12 mouse cellular contexts compared by ENCODE assay signal in genomic region chr15:10711231-10711630, GRCm38 (mm10). TPM values are rescaled to one million over a fixed set of nuclear protein-coding genes. Genes with fewer than 3 reads are reported as not detected.
DNase-seq lines count a peak whose midpoint lies in the region; ATAC-seq and TF ChIP-seq lines count a peak whose summit lies in the region.
"Had no signal": no experiment of that assay in that cellular context is flagged by ENCODE, and none has a peak within 500 bp of the region (broad histone marks: within the 10 kb centered on the region; RNA-seq: fewer than 3 reads in every experiment).

No protein-coding gene starts in this region.

- peaks cover 4% of the 10 kb centered on the region; the same call in 1 of the 2 replicates for H3K9me3 ChIP-seq in forebrain, embryonic 10.5 days
- no peaks in the 10 kb centered on the region for H3K9me3 ChIP-seq in forebrain, embryonic 11.5 days (ENCODE audit: control insufficient read depth, low read length)
- no peaks in the 10 kb centered on the region; the same call in 1 of the 2 replicates for H3K9me3 ChIP-seq in midbrain, embryonic 10.5 days (replicated peaks)
- no peaks in the 10 kb centered on the region for H3K9me3 ChIP-seq in midbrain, postnatal 0 days (ENCODE audit: low read length)
- H3K9me3 ChIP-seq in forebrain, embryonic 16.5 days (ENCODE audit: control insufficient read depth, low read length): no peaks in the 10 kb centered on the region
- no peaks in the 10 kb centered on the region for H3K9me3 ChIP-seq in midbrain, embryonic 15.5 days
- H3K9me3 ChIP-seq in liver, embryonic 11.5 days (ENCODE audit: control insufficient read depth, low read length): no peaks in the 10 kb centered on the region

- H3K4me1 ChIP-seq in forebrain, embryonic 10.5 days: peaks cover 40% of the 10 kb centered on the region
- peaks cover 2% of the 10 kb centered on the region; the same call in 1 of the 2 replicates for H3K4me1 ChIP-seq in forebrain, embryonic 11.5 days (replicated peaks; ENCODE audit: control insufficient read depth, insufficient read depth, low read length)
- H3K4me1 ChIP-seq in midbrain, embryonic 10.5 days: peaks cover 51% of the 10 kb centered on the region
- H3K4me1 ChIP-seq in midbrain, postnatal 0 days (ENCODE audit: insufficient read depth, low read length): 0 out of 2 replicates have a peak, but pooled peaks cover 2% of the 10 kb centered on the region
- H3K4me1 ChIP-seq in forebrain, embryonic 16.5 days (replicated peaks; ENCODE audit: control insufficient read depth, insufficient read depth, low read length): peaks cover 24% of the 10 kb centered on the region
- H3K4me1 ChIP-seq in midbrain, embryonic 15.5 days: peaks cover 31% of the 10 kb centered on the region
- H3K4me1 ChIP-seq in liver, embryonic 11.5 days (replicated peaks; ENCODE audit: control insufficient read depth, insufficient read depth, low read length): peaks cover 5% of the 10 kb centered on the region

- no peak for ATAC-seq in forebrain, embryonic 11.5 days (replicated peaks; ENCODE audit: low FRiP score)
- ATAC-seq in midbrain, postnatal 0 days (ENCODE audit: low FRiP score): no peak
- ATAC-seq in forebrain, embryonic 16.5 days: no peak
- no peak for ATAC-seq in midbrain, embryonic 15.5 days (replicated peaks)
- no peak for ATAC-seq in liver, embryonic 11.5 days (replicated peaks; ENCODE audit: low FRiP score)
- ATAC-seq: intestine, postnatal 0 days had no signal

- no peak overlapping the region for H3K4me2 ChIP-seq in forebrain, embryonic 11.5 days (ENCODE audit: low read depth, low read length, severe bottlenecking)
- no peak overlapping the region for H3K4me2 ChIP-seq in midbrain, postnatal 0 days (ENCODE audit: low read depth, low read length, poor library complexity, severe bottlenecking)
- peak overlapping the region; percentile 64 for H3K4me2 ChIP-seq in forebrain, embryonic 16.5 days (ENCODE audit: low read length)
- H3K4me2 ChIP-seq in midbrain, embryonic 15.5 days: peak overlapping the region; percentile 8; the same call in 1 of the 2 replicates
- H3K4me2 ChIP-seq in liver, embryonic 11.5 days: no peak overlapping the region

- WGBS in forebrain, embryonic 10.5 days: 81% methylated on average over 6 of the region's 6 CpGs
- 75% methylated on average over 6 of the region's 6 CpGs for WGBS in forebrain, embryonic 11.5 days
- 78% methylated on average over 6 of the region's 6 CpGs for WGBS in midbrain, embryonic 10.5 days
- WGBS in midbrain, postnatal 0 days: 38% methylated on average over 6 of the region's 6 CpGs
- 44% methylated on average over 6 of the region's 6 CpGs for WGBS in forebrain, embryonic 16.5 days
- 48% methylated on average over 6 of the region's 6 CpGs for WGBS in midbrain, embryonic 15.5 days
- WGBS in liver, embryonic 11.5 days: 74% methylated on average over 6 of the region's 6 CpGs

- no peaks in the 10 kb centered on the region for H3K27me3 ChIP-seq in forebrain, embryonic 10.5 days (ENCODE audit: poor library complexity, severe bottlenecking)
- H3K27me3 ChIP-seq in forebrain, embryonic 11.5 days (ENCODE audit: control insufficient read depth, insufficient read depth, low read length): no peaks in the 10 kb centered on the region
- no peaks in the 10 kb centered on the region for H3K27me3 ChIP-seq in midbrain, embryonic 10.5 days (ENCODE audit: low read depth, poor library complexity, severe bottlenecking)
- no peaks in the 10 kb centered on the region; the same call in 1 of the 2 replicates for H3K27me3 ChIP-seq in midbrain, postnatal 0 days (ENCODE audit: insufficient read depth, low read length)
- H3K27me3 ChIP-seq in forebrain, embryonic 16.5 days (replicated peaks; ENCODE audit: control insufficient read depth, insufficient read depth, low read length): no peaks in the 10 kb centered on the region
- no peaks in the 10 kb centered on the region for H3K27me3 ChIP-seq in midbrain, embryonic 15.5 days (replicated peaks)
- no peaks in the 10 kb centered on the region; the same call in 1 of the 2 replicates for H3K27me3 ChIP-seq in liver, embryonic 11.5 days (replicated peaks; ENCODE audit: control insufficient read depth, insufficient read depth, low read length)

- no peak for TF ChIP-seq CTCF in midbrain, postnatal 0 days (IDR thresholded peaks at IDR 0.05)

- H3K4me3 ChIP-seq in forebrain, embryonic 10.5 days: 0 out of 2 replicates have a peak overlapping the region, but pooled peaks have one; percentile 1
- no peak overlapping the region for H3K4me3 ChIP-seq in forebrain, embryonic 11.5 days (ENCODE audit: low read depth, low read length)
- peak overlapping the region; percentile 94; the same call in 1 of the 2 replicates for H3K4me3 ChIP-seq in midbrain, embryonic 10.5 days
- H3K4me3 ChIP-seq in midbrain, postnatal 0 days (ENCODE audit: low read depth, low read length): no peak overlapping the region
- H3K4me3 ChIP-seq in forebrain, embryonic 16.5 days (replicated peaks; ENCODE audit: low read length): no peak overlapping the region
- no peak overlapping the region for H3K4me3 ChIP-seq in midbrain, embryonic 15.5 days
- no peak overlapping the region for H3K4me3 ChIP-seq in liver, embryonic 11.5 days (ENCODE audit: low read depth, low read length)

- H3K27ac ChIP-seq in forebrain, embryonic 10.5 days: no peak overlapping the region
- H3K27ac ChIP-seq in forebrain, embryonic 11.5 days (ENCODE audit: low read depth, low read length): no peak overlapping the region
- H3K27ac ChIP-seq in midbrain, embryonic 10.5 days (replicated peaks): peak overlapping the region; percentile 55; the same call in 1 of the 2 replicates
- H3K27ac ChIP-seq in midbrain, postnatal 0 days (ENCODE audit: low read depth, low read length): no peak overlapping the region
- H3K27ac ChIP-seq in forebrain, embryonic 16.5 days (ENCODE audit: low read length): no peak overlapping the region
- no peak overlapping the region for H3K27ac ChIP-seq in midbrain, embryonic 15.5 days
- no peak overlapping the region for H3K27ac ChIP-seq in liver, embryonic 11.5 days (ENCODE audit: low read depth, low read length)
- H3K27ac ChIP-seq: stomach, postnatal 0 days had no signal

- H3K36me3 ChIP-seq in forebrain, embryonic 10.5 days (replicated peaks): peaks cover 39% of the 10 kb centered on the region
- H3K36me3 ChIP-seq in forebrain, embryonic 11.5 days (ENCODE audit: control insufficient read depth, insufficient read depth, low read length): no peaks in the 10 kb centered on the region
- peaks cover 44% of the 10 kb centered on the region for H3K36me3 ChIP-seq in midbrain, embryonic 10.5 days
- H3K36me3 ChIP-seq in midbrain, postnatal 0 days (ENCODE audit: insufficient read depth, low read length): no peaks in the 10 kb centered on the region
- no peaks in the 10 kb centered on the region for H3K36me3 ChIP-seq in forebrain, embryonic 16.5 days (ENCODE audit: control insufficient read depth, insufficient read depth)
- no peaks in the 10 kb centered on the region for H3K36me3 ChIP-seq in midbrain, embryonic 15.5 days (replicated peaks)
- 0 out of 2 replicates have a peak, but pooled peaks cover 3% of the 10 kb centered on the region for H3K36me3 ChIP-seq in liver, embryonic 11.5 days (ENCODE audit: control insufficient read depth, insufficient read depth, low read length)

- DNase-seq in forebrain, embryonic 10.5 days (ENCODE audit: extremely low spot score, low spot score): no peak
- DNase-seq in forebrain, embryonic 11.5 days (ENCODE audit: low spot score): no peak
- no peak for DNase-seq in midbrain, embryonic 10.5 days (ENCODE audit: low spot score)
- DNase-seq in midbrain, postnatal 0 days (ENCODE audit: low spot score): no peak
- no peak for DNase-seq in liver, embryonic 11.5 days (ENCODE audit: low spot score)
- no peak for DNase-seq in cerebellum, adult 18-20 months
- DNase-seq: cerebellum, adult 9-10 months; heart, postnatal 10 days had no signal

- H3K9ac ChIP-seq in forebrain, embryonic 11.5 days (ENCODE audit: low read length): no peak overlapping the region
- H3K9ac ChIP-seq in midbrain, postnatal 0 days (replicated peaks; ENCODE audit: low read length, poor library complexity, severe bottlenecking): no peak overlapping the region
- no peak overlapping the region for H3K9ac ChIP-seq in forebrain, embryonic 16.5 days (replicated peaks; ENCODE audit: low read depth, low read length)
- no peak overlapping the region for H3K9ac ChIP-seq in midbrain, embryonic 15.5 days
- no peak overlapping the region for H3K9ac ChIP-seq in liver, embryonic 11.5 days (ENCODE audit: low read depth, low read length)

RNA-seq across cellular contexts. Expression of gene Rai14, which starts 3.2 kb away (rescaled TPM):
- 47.8 and 50.5 TPM in 2 replicates for polyA plus RNA-seq in forebrain, embryonic 10.5 days (2016; fragmentation: Nextera tagmentation; extraction: Ambion mirVana)
- polyA plus RNA-seq in forebrain, embryonic 11.5 days (2014; fragmentation: Nextera tagmentation; extraction: Ambion mirVana): 58.2 and 61.5 TPM in 2 replicates
- 63.5 and 73.5 TPM in 2 replicates for polyA plus RNA-seq in midbrain, embryonic 10.5 days (2016; fragmentation: Nextera tagmentation; extraction: Ambion mirVana)
- total RNA-seq in midbrain, postnatal 0 days (2014; rRNA removed): 9.0 TPM in 2 replicates
- polyA plus RNA-seq in midbrain, postnatal 0 days (2015; fragmentation: Nextera tagmentation; extraction: Ambion mirVana): 2.7 and 4.3 TPM in 2 replicates
- 33.3 and 40.0 TPM in 2 replicates for polyA plus RNA-seq in forebrain, embryonic 16.5 days (2015; fragmentation: Nextera tagmentation; extraction: Ambion mirVana)
- polyA plus RNA-seq in midbrain, embryonic 15.5 days (2015; fragmentation: Nextera tagmentation; extraction: Ambion mirVana): 14.0 and 14.5 TPM in 2 replicates
- polyA plus RNA-seq in liver, embryonic 11.5 days (2014; fragmentation: Nextera tagmentation; extraction: Ambion mirVana): 19.6 and 20.2 TPM in 2 replicates

Comparison
In these comparisons a context has a peak if more than half of its experiments do, and no peak if none do; other contexts are left out.
1. H3K4me3 ChIP-seq: peak in forebrain, embryonic 10.5 days (single experiment) and midbrain, embryonic 10.5 days (single experiment); none in forebrain, embryonic 11.5 days (single experiment), midbrain, postnatal 0 days (single experiment), forebrain, embryonic 16.5 days (single experiment), midbrain, embryonic 15.5 days (single experiment) and liver, embryonic 11.5 days (single experiment).
2. H3K4me2 ChIP-seq: peak in forebrain, embryonic 16.5 days (single experiment) and midbrain, embryonic 15.5 days (single experiment); none in forebrain, embryonic 11.5 days (single experiment), midbrain, postnatal 0 days (single experiment) and liver, embryonic 11.5 days (single experiment).